Mouse (Mus musculus) intestine, embryonic 15.5 days (tissue): ENCODE measurements around the gene Dapk1. TPM values are rescaled to one million over a fixed set of nuclear protein-coding genes. Genes with fewer than 3 reads are reported as not detected.
A peak's percentile ranks its signal among the peaks of the same experiment; 100 is the strongest.

Experiments used
- ATAC-seq: fragments of 200-750 bp; cut with Nextera tagmentation; 2 replicates; pipeline ENCODE4 v1.8.0; 2017; ENCODE audit warnings: moderate TSS enrichment, moderate library complexity
- H3K27ac ChIP-seq: fragments of 300-500 bp; sonication (generic); 2 replicates; pipeline ENCODE4 v1.5.1; 2015; ENCODE audit warnings: mild to moderate bottlenecking, inconsistent platforms
- H3K27me3 ChIP-seq: fragments of 300-500 bp; sonication (generic); replicated peaks from 2 replicates; pipeline ENCODE4 v1.6.1; 2015; ENCODE audit warnings: inconsistent platforms
- H3K36me3 ChIP-seq: fragments of 300-500 bp; sonication (generic); 2 replicates; pipeline ENCODE4 v1.6.1; 2015; ENCODE audit warnings: inconsistent platforms
- H3K4me1 ChIP-seq: fragments of 300-500 bp; sonication (generic); replicated peaks from 2 replicates; pipeline ENCODE4 v1.6.1; 2015; ENCODE audit warnings: inconsistent platforms
- H3K4me2 ChIP-seq: fragments of 300-500 bp; sonication (generic); replicated peaks from 2 replicates; pipeline ENCODE4 v1.6.1; 2015; ENCODE audit warnings: mild to moderate bottlenecking, inconsistent platforms
- H3K4me3 ChIP-seq: fragments of 300-500 bp; sonication (generic); replicated peaks from 2 replicates; pipeline ENCODE4 v1.5.1; 2015; ENCODE audit warnings: inconsistent platforms
- H3K9ac ChIP-seq: fragments of 300-500 bp; sonication (generic); 2 replicates; pipeline ENCODE4 v1.6.1; 2015; ENCODE audit warnings: inconsistent platforms
- H3K9me3 ChIP-seq: fragments of 300-500 bp; sonication (generic); 2 replicates; pipeline ENCODE4 v1.6.1; 2016; ENCODE audit warnings: inconsistent platforms
- WGBS: fragments of 180-500 bp; shearing (Covaris S2); methylation state at CpG from one replicate; pipeline ENCODE4 v1.1.7; 2015; 5-methylcytosine and 5-hydroxymethylcytosine counted together
- polyA plus RNA-seq: library from polyadenylated mRNA; unstranded; fragments of >200 nt; fragmentation: Nextera tagmentation; extraction: Ambion mirVana; gene quantifications from 2 replicates; pipeline ENCODE4 v1.2.1, GENCODE M21; 2015

The Dapk1 gene
- polyA plus RNA-seq, 1 experiment from 2014 or later, result 11.8 TPM

DNA sequence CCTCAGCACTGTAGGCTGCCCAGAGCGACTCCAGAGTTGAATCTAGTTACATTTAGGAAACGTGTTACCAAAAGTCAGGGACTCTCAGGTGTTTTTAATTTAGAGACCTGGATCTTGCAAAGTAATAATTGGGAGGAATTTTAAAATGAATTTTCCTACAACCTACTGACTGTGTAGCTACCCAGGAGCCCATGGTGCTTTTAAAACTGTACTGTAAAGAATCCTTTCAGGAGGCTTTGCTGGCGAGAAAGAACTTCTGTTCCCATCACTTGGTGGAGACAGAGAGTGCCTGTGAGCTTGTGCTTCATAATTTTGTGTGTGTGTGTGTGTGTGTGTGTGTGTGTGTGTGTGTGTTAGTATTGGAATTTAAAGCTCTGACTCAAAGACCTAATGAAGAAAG is 109.2 kb downstream of the Dapk1 start:
- WGBS, result 79% methylated on average over 3 of the region's 3 CpGs
- Histone ChIP-seq H3K27me3 (no peaks in the 10 kb centered on the region), H3K27ac (no peak overlapping the region)

DNA sequence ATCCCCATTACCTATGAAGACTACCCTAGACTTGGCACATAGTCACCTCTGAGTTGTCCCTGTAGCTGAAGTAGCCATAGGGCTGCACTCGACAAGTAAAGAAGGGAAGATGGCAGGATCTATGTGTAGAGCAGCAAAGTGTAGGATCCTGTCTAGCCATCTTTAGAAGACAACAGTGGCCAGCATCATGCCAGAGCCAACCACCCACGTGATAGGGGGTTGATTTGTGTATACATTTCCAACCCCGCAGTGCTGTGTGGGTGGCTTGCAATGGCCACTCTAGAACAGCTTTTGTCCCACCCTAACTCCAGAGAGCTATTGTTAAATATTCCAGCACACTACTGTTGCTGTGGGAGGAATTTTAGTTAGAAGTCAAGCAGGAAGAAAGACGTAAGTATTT is 111.8 kb downstream of the Dapk1 start:
- Histone ChIP-seq H3K36me3 (no peaks in the 10 kb centered on the region), H3K27me3 (no peaks in the 10 kb centered on the region), H3K4me1 (no peaks in the 10 kb centered on the region), H3K27ac (no peak overlapping the region), H3K9ac (no peak overlapping the region), H3K4me3 (no peak overlapping the region), H3K4me2 (no peak overlapping the region), H3K9me3 (no peaks in the 10 kb centered on the region)
- WGBS, result 77% methylated on average over 4 of the region's 4 CpGs
- no peak for ATAC-seq

More for the DNA sequence above, 109.2 kb downstream of the Dapk1 start:
- H3K4me1 ChIP-seq, result no peaks in the 10 kb centered on the region
- H3K4me2 ChIP-seq, result no peak overlapping the region
- no peak overlapping the region for H3K9ac ChIP-seq
- H3K36me3 ChIP-seq, result no peaks in the 10 kb centered on the region
- H3K4me3 ChIP-seq, result no peak overlapping the region
- no peak for ATAC-seq
- no peaks in the 10 kb centered on the region for H3K9me3 ChIP-seq

DNA sequence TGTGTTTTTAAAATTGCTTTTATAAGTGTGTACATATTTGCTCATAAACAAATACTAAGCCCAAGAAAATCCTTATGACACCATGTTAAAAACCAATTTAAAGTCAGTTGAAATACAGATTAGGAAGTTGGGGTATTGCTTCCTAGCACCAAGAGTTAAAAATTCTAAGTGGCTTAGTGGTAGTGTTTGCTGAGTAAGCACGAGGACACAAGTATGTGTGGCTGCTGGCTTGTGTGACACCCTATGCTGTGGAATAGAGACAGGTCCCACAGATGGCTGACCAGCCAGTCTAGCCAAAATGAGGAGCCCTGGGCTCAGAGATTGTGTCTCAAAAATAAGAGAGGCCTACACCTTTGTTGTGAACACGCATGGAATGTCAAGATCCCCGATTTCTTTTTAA is 114.4 kb downstream of the Dapk1 start:
- no peak for ATAC-seq
- 65% methylated on average over 3 of the region's 3 CpGs for WGBS

DNA sequence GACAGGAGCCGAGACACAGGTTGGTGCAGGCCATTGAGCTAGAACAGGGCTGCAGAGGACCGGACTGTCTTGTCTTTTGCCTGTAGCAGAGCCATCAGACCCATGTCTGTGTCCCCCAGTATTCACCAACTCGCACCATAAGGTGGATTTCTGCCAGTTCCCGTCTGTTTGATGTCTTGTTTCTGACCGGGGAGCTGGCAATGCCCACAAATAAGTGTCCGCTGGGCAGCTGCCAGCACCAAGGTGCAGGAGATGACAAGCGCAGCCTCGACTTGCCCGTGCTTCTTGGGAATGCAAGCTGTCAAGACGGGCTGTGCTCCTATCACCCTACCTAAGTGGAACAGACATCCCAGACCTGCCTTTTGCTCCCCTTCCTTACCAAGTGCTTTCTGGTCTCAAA is 115.7 kb downstream of the Dapk1 start:
- no peak for ATAC-seq
- Histone ChIP-seq H3K36me3 (no peaks in the 10 kb centered on the region), H3K4me1 (no peaks in the 10 kb centered on the region), H3K9ac (no peak overlapping the region), H3K4me3 (no peak overlapping the region), H3K4me2 (no peak overlapping the region), H3K9me3 (no peaks in the 10 kb centered on the region), H3K27ac (no peak overlapping the region), H3K27me3 (no peaks in the 10 kb centered on the region)
- 88% methylated on average over 10 of the region's 10 CpGs for WGBS

More for the DNA sequence above, 114.4 kb downstream of the Dapk1 start:
- Histone ChIP-seq H3K4me2 (no peak overlapping the region), H3K9ac (no peak overlapping the region), H3K27me3 (no peaks in the 10 kb centered on the region), H3K27ac (no peak overlapping the region), H3K36me3 (no peaks in the 10 kb centered on the region), H3K9me3 (no peaks in the 10 kb centered on the region), H3K4me3 (no peak overlapping the region), H3K4me1 (no peaks in the 10 kb centered on the region)

DNA sequence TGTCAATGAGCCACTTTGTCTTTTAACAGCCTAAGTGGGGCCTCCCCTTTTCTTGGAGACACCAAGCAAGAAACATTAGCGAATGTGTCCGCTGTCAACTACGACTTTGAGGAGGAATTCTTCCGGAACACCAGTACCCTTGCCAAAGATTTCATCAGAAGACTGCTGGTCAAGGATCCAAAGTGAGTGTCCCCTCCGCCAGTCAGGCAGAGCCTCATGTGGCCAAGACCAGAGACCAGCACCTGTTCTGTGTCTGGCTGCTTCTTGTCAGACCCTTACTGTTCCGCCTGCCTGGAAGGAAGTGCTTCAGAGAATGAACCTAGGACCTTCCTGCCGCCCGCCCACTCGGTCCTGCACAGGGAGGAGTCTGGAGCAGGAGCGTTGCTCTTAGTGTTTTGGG is 117.8 kb downstream of the Dapk1 start:
- no peak for ATAC-seq
- Histone ChIP-seq H3K4me1 (no peaks in the 10 kb centered on the region), H3K9me3 (no peaks in the 10 kb centered on the region), H3K4me3 (no peak overlapping the region), H3K27ac (no peak overlapping the region), H3K27me3 (no peaks in the 10 kb centered on the region), H3K36me3 (no peaks in the 10 kb centered on the region), H3K9ac (no peak overlapping the region), H3K4me2 (no peak overlapping the region)
- 83% methylated on average over 10 of the region's 10 CpGs for WGBS

DNA sequence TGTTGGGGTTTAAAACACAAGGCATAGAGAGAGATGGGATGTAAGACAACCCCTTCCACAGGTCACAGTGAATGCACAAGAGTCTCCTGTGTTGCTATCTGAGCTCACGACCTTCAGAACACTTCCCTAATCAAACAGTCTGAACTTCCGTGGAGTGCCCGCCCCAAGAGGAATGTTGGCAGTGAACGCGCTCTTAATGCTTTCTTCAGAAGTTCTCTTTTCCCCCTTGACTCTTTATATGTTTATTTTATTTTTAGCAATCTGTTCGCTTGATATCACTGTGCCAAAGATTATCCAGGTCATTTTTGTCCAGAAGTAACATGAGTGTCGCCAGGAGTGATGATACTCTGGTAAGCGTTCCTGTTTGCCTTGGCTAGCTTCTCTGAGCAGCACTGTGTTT is 121.0 kb downstream of the Dapk1 start:
- Histone ChIP-seq H3K4me1 (no peaks in the 10 kb centered on the region), H3K4me2 (no peak overlapping the region), H3K9me3 (no peaks in the 10 kb centered on the region), H3K9ac (no peak overlapping the region), H3K36me3 (no peaks in the 10 kb centered on the region), H3K27ac (no peak overlapping the region), H3K27me3 (no peaks in the 10 kb centered on the region), H3K4me3 (no peak overlapping the region)
- WGBS, result 78% methylated on average over 8 of the region's 8 CpGs
- no peak for ATAC-seq

DNA sequence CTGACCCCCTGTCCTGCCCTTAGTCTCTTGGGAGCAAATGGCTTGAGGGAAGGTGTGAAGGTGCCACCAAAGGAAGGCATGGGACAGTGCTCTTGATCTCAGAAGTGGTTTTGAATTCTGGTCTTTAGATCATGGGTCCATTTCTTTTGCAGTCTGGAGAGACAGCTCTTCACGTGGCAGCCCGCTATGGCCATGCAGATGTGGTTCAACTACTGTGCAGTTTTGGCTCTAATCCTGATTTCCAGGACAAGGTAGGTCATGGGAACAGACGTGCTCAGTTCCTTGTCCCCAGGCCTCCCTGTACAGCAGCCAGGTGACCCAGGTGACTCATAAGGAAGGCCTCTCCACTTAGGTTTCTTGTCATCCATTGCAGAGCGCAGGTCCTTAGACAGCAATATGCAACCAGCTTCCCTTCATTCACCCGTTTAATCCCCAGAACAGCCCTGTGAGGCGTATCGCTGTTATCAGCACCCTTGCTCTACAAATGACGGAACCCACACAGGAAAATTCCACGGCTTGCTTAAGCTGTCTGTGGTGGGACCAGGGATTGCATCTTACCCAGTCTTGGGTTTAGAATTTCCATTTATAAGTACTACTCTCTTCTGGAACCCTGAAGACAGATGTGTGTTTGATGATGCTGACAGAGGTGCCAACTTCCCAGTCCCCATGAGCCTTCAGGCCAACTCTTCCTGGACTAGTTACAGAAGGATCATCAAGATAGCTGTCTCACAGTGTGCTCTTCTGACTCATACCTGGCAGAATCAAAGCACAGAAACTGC is 126.7 kb downstream of the Dapk1 start:
- Histone ChIP-seq H3K36me3 (no peaks in the 10 kb centered on the region), H3K9ac (no peak overlapping the region), H3K9me3 (no peaks in the 10 kb centered on the region), H3K27ac (no peak overlapping the region), H3K4me2 (no peak overlapping the region), H3K4me1 (no peaks in the 10 kb centered on the region), H3K4me3 (no peak overlapping the region), H3K27me3 (no peaks in the 10 kb centered on the region)
- no peak for ATAC-seq
- 88% methylated on average over 9 of the region's 9 CpGs for WGBS

DNA sequence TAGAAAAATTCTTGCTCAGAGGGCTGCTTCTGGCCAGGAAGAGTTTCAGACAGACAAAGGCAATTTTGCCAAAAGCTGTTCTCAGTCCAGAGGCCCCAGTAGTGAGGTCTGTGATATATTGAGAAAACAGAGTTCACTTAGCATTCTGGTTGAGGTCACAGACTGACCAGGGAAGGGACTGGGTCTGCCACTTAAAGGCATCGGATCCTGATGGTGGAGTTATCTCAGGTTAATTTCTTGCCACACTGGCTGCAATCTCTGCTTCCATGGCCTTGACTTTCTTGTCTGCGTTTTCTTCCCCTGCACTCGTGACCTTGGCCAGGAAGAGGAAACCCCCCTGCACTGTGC is 127.3 kb downstream of the Dapk1 start:
- Histone ChIP-seq H3K36me3 (no peaks in the 10 kb centered on the region), H3K4me2 (no peak overlapping the region), H3K9me3 (no peaks in the 10 kb centered on the region), H3K27me3 (no peaks in the 10 kb centered on the region), H3K27ac (no peak overlapping the region), H3K4me1 (no peaks in the 10 kb centered on the region), H3K9ac (no peak overlapping the region), H3K4me3 (no peak overlapping the region)
- ATAC-seq, result no peak
- WGBS, result 66% methylated on average over 3 of the region's 3 CpGs

DNA sequence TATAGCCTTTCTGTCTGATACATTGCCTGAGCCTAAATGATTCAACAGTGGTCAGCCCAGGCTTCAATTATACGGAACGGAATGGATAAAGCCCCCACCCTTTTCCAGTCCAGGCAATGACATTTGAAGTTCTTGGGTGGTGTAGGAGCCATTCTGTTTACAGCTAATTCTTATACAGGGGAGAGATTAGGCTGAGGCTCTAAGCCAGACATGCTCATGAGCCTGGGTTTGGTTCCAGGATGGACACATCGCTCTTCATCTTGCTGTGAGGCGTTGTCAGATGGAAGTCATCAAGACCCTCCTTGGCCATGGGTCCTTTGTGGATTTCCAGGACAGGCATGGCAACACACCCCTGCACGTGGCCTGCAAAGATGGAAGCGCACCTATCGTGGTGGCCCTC is 128.8 kb downstream of the Dapk1 start:
- no peak overlapping the region for H3K4me2 ChIP-seq
- no peaks in the 10 kb centered on the region for H3K4me1 ChIP-seq
- H3K36me3 ChIP-seq, result no peaks in the 10 kb centered on the region
- no peaks in the 10 kb centered on the region for H3K9me3 ChIP-seq
- no peak for ATAC-seq
- H3K27me3 ChIP-seq, result no peaks in the 10 kb centered on the region
- H3K4me3 ChIP-seq, result no peak overlapping the region
- H3K27ac ChIP-seq, result no peak overlapping the region
- WGBS, result 97% methylated on average over 7 of the region's 7 CpGs
- H3K9ac ChIP-seq, result no peak overlapping the region

DNA sequence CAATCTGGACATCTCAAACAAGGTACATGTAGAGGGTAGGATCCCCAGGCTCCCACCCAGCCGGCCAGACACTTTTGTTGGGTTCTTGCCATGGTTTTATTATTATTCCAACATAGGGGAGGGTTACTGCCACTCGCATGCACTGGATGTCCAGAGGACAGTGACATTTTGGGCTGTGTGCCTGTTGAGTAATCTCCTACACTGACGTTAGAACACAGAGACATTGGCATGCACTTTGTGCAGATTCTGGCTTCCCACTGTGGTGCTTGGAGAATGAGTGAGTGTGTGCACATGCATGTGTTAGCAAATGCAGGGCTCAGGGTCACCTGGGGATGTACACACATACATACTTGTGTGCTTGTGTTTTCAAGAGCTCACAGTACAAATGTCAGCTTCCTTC is 129.3 kb downstream of the Dapk1 start:
- 83% methylated on average over 3 of the region's 3 CpGs for WGBS
- Histone ChIP-seq H3K27me3 (no peaks in the 10 kb centered on the region), H3K4me2 (no peak overlapping the region), H3K4me1 (peaks cover 3% of the 10 kb centered on the region; the same call in 1 of the 2 replicates), H3K9ac (no peak overlapping the region), H3K27ac (no peak overlapping the region), H3K36me3 (no peaks in the 10 kb centered on the region), H3K9me3 (no peaks in the 10 kb centered on the region), H3K4me3 (no peak overlapping the region)
- ATAC-seq, result no peak

DNA sequence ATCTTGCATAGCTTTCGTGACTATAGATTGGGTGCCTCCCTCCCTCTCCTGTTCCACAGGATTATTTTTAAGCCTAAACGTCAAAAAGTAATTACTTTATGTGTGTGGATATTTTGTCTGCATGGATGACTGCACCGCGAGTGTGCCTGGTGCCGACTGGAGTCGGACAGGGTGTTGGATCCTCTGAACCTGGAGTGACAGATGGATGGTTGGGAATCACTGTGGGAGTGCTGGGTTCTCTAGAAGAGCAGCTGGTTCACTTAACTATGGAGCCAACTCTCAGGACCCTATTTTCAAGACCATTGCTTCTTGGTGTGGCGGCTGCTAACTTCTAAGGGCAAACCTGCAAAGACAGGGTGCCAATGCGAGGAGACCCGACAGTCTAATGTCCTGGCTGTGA is 133.6 kb downstream of the Dapk1 start:
- no peak overlapping the region for H3K27ac ChIP-seq
- peaks cover 3% of the 10 kb centered on the region; the same call in 1 of the 2 replicates for H3K36me3 ChIP-seq
- no peaks in the 10 kb centered on the region for H3K27me3 ChIP-seq
- H3K4me1 ChIP-seq, result peaks cover 20% of the 10 kb centered on the region
- no peak for ATAC-seq
- H3K9ac ChIP-seq, result no peak overlapping the region
- H3K9me3 ChIP-seq, result no peaks in the 10 kb centered on the region
- no peak overlapping the region for H3K4me3 ChIP-seq
- H3K4me2 ChIP-seq, result no peak overlapping the region
- WGBS, result 85% methylated on average over 9 of the region's 9 CpGs

DNA sequence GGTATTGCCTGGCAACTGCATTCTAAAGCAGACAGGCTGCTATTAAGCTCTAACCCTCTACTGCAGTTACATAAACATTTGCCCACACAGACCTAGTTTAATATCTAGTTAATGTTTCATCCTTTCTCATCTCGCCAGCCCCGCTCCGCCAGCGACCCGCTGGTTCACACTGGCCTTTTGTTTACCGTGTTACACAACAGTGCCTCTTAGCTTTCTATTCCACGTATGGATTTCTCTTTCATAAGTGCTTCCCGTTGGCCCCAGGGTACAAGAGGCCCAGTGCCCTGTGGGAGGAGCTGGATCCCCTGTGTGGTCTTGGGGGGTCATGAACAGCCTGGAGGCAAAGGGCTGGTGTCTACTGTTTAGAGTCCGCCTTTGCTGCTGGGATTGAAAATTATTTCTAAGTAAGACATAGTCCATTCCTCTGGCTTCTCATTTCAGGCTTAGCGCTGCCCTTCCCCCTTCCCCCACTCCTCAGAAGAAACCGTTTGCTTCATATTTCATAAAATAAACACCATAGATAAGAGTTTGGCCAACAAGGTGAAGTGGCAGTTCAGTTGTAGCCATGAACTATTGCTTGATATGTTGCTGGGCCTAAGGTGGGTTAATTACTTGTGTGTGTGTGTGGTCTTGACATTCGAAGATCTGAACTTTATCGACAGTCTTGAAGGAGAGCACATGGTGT is 134.8 kb downstream of the Dapk1 start:
- H3K9me3 ChIP-seq, result no peaks in the 10 kb centered on the region
- peak overlapping the region; percentile 51; the same call in 1 of the 2 replicates for H3K27ac ChIP-seq
- no peaks in the 10 kb centered on the region for H3K27me3 ChIP-seq
- H3K4me3 ChIP-seq, result no peak overlapping the region
- peak; percentile 76 for ATAC-seq
- H3K9ac ChIP-seq, result no peak overlapping the region
- peak overlapping the region; percentile 5; the same call in 1 of the 2 replicates for H3K4me2 ChIP-seq
- WGBS, result 46% methylated on average over 13 of the region's 13 CpGs
- peaks cover 20% of the 10 kb centered on the region for H3K4me1 ChIP-seq
- peaks cover 3% of the 10 kb centered on the region; the same call in 1 of the 2 replicates for H3K36me3 ChIP-seq
